Mouse (Mus musculus): ENCODE data around the gene Ubb.

- no peak for TF ChIP-seq CTCF (IDR thresholded peaks at IDR 0.05; ENCODE audit: insufficient read depth, low read length)
- no peak for TF ChIP-seq POLR2A (IDR thresholded peaks at IDR 0.05; ENCODE audit: borderline replicate concordance, extremely low read depth, low read depth, low read length)
Observed at GRCm38 (mm10) chr11:62558152-62558551, 7.2 kb downstream of the Ubb start.
